Mouse (Mus musculus) thymus, adult 2 months (tissue): ENCODE results near the gene Zbtb1. TPM values are rescaled to one million over a fixed set of nuclear protein-coding genes. Genes with fewer than 3 reads are reported as not detected.
A peak's percentile ranks its signal among the peaks of the same experiment; 100 is the strongest.

Source experiments
- DNase-seq: peaks from one replicate; pipeline ENCODE4 v3.0.0; 2021
- H3K27ac ChIP-seq: fragments of 200-500 bp; 2 replicates; pipeline ENCODE4 v1.5.1; 2012; ENCODE audit warnings: low read length, control low read depth; ENCODE audit not compliant: control insufficient read depth, insufficient read depth
- H3K27me3 ChIP-seq: fragments of 200-500 bp; 2 replicates; pipeline ENCODE4 v1.6.1; 2012; ENCODE audit warnings: mild to moderate bottlenecking, low read length, moderate library complexity, mixed read lengths; ENCODE audit not compliant: control insufficient read depth, insufficient read depth
- H3K36me3 ChIP-seq: fragments of 200-500 bp; 2 replicates; pipeline ENCODE4 v1.6.1; 2012; ENCODE audit warnings: mild to moderate bottlenecking, low read length, moderate library complexity; ENCODE audit not compliant: control insufficient read depth, insufficient read depth
- H3K4me1 ChIP-seq: fragments of 200-500 bp; replicated peaks from 2 replicates; pipeline ENCODE4 v1.6.1; 2012; ENCODE audit warnings: low read length; ENCODE audit not compliant: control insufficient read depth, insufficient read depth
- H3K4me3 ChIP-seq: fragments of 200-500 bp; 2 replicates; pipeline ENCODE4 v1.5.1; 2012; ENCODE audit warnings: mild to moderate bottlenecking, low read length, control low read depth, moderate library complexity; ENCODE audit not compliant: control insufficient read depth, insufficient read depth
- CTCF ChIP-seq: fragments of 200-500 bp; IDR thresholded peaks from 2 replicates; pipeline ENCODE4 v1.5.1; 2012; ENCODE audit warnings: mild to moderate bottlenecking, control low read depth, low read length, moderate library complexity, borderline replicate concordance; ENCODE audit not compliant: control insufficient read depth, poor library complexity, insufficient read depth; ENCODE audit errors: extremely low read depth
- POLR2A ChIP-seq: fragments of 200-500 bp; IDR thresholded peaks from 2 replicates; pipeline ENCODE4 v1.6.1; 2012; ENCODE audit warnings: mild to moderate bottlenecking, low read length, control low read depth, moderate library complexity; ENCODE audit not compliant: control insufficient read depth, poor library complexity, insufficient read depth; ENCODE audit errors: extremely low read depth
- WGBS: fragments of 180-500 bp; shearing (Covaris S2); methylation state at CpG from one replicate; pipeline ENCODE4 v1.1.7; 2018; 5-methylcytosine and 5-hydroxymethylcytosine counted together
- polyA plus RNA-seq: library from polyadenylated mRNA; depleted of rRNA; stranded (reverse); fragments of >200 nt; gene quantifications from 2 replicates; pipeline ENCODE4 v1.2.3, GENCODE M21; 2012

Gene Zbtb1
- polyA plus RNA-seq, 1 experiment: 7.2 TPM

- no peaks in the 10 kb centered on the region for H3K27me3 ChIP-seq
- TF ChIP-seq POLR2A (peak; percentile 50), CTCF (0 out of 2 replicates have a peak, but pooled peaks have one; percentile 49)
- H3K4me3 ChIP-seq: peak overlapping the region; percentile 68
- H3K4me1 ChIP-seq: peaks cover 19% of the 10 kb centered on the region
- peak overlapping the region; percentile 69 for H3K27ac ChIP-seq
- H3K36me3 ChIP-seq: no peaks in the 10 kb centered on the region
- WGBS: under 1% methylated on average over 63 of the region's 63 CpGs
- DNase-seq: peak; percentile 78
These were observed 935 bp downstream of the Zbtb1 start for GRCm38 (mm10) chr12:76370831-76371571.

DNA sequence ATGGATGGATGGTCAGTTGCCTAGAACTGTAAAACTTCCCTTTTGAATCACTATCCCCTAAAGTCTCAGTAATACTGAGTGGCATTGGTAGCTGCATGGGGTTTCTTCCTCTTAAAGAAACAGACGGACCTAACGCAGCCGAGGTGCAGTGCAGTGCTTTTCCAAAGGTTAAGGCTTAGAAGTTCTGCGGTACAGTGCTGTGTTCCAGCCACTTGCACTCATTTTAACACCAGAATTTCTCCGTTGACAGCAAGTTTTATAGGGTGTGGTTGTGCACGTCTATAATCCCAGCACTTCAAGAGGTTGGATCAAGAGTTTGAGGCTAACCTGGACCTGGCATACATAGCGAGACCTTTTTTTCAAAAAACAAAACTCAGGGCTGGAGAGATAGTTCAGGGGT lies 2.0 kb downstream of the Zbtb1 start:
- Histone ChIP-seq H3K4me1 (peaks cover 22% of the 10 kb centered on the region), H3K36me3 (no peaks in the 10 kb centered on the region), H3K27me3 (no peaks in the 10 kb centered on the region), H3K4me3 (peak overlapping the region; percentile 20; the same call in 1 of the 2 replicates), H3K27ac (no peak overlapping the region)
- no peak for TF ChIP-seq CTCF
- no peak for TF ChIP-seq POLR2A
- WGBS: 14% methylated on average over 7 of the region's 7 CpGs
- no peak for DNase-seq

GRCm38 (mm10) chr12:76372881-76373818 lies 3.1 kb downstream of the Zbtb1 start:
- H3K36me3 ChIP-seq: no peaks in the 10 kb centered on the region
- 68% methylated on average over 6 of the region's 7 CpGs for WGBS
- no peak overlapping the region for H3K4me3 ChIP-seq
- H3K27ac ChIP-seq: peak overlapping the region; percentile 25; the same call in 1 of the 2 replicates
- peaks cover 19% of the 10 kb centered on the region for H3K4me1 ChIP-seq
- no peaks in the 10 kb centered on the region for H3K27me3 ChIP-seq
- TF ChIP-seq POLR2A (no peak), CTCF (peak; percentile 69; the same call in 1 of the 2 replicates)
- DNase-seq: peak; percentile 51

DNA sequence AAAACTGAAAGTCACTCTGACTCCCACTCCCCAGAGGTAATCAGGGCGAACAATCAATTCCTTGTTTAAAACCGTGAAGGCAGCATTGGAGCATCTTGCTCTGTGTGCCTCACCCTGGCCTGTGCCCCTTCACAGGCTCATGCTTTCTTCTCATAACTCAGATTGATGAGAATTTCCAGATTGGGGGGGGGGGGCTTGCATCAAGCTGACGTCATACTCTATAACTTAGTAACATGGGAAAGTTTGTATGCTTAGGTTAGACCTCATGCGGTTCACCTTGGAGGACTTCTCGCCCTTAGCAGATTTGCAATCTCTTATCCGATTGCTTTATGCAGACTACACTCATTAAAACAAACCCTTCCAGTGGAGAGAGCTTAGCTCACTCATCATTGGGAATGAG lies 3.9 kb downstream of the Zbtb1 start:
- H3K27me3 ChIP-seq: no peaks in the 10 kb centered on the region
- H3K4me1 ChIP-seq: peaks cover 18% of the 10 kb centered on the region
- H3K27ac ChIP-seq: no peak overlapping the region
- no peak for DNase-seq
- TF ChIP-seq POLR2A: no peak
- TF ChIP-seq CTCF: no peak
- WGBS: 90% methylated on average over 6 of the region's 6 CpGs
- no peaks in the 10 kb centered on the region for H3K36me3 ChIP-seq
- no peak overlapping the region for H3K4me3 ChIP-seq

DNA sequence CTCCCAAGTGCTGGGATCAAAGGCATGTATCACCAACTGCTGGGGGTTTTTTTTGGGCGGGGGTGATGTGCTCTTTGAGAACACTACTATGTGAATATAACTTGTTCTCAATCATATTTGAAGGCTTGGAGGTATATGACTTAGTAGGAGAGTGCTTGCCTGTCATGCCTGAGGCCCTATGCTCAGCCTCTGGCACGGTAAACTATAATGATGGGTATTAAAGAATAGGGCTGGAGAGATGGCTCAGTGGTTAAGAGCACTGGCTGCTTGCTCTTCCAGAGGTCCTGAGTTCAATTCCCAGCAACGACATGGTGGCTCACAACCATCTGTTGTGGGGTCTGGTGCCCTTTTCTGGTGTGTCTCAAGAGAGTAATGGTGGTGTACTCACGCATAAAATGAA lies 4.8 kb downstream of the Zbtb1 start:
- Histone ChIP-seq H3K27me3 (no peaks in the 10 kb centered on the region), H3K4me1 (peaks cover 18% of the 10 kb centered on the region), H3K4me3 (no peak overlapping the region), H3K36me3 (no peaks in the 10 kb centered on the region), H3K27ac (no peak overlapping the region)
- TF ChIP-seq POLR2A (no peak), CTCF (no peak)
- DNase-seq: no peak
- WGBS: 93% methylated on average over 4 of the region's 4 CpGs

GRCm38 (mm10) chr12:76375506-76375905 lies 5.4 kb downstream of the Zbtb1 start:
- H3K27ac ChIP-seq: no peak overlapping the region
- no peak for TF ChIP-seq CTCF
- no peak for TF ChIP-seq POLR2A

More at GRCm38 (mm10) chr12:76375506-76375905, 5.4 kb downstream of the Zbtb1 start:
- Histone ChIP-seq H3K4me3 (no peak overlapping the region), H3K4me1 (peaks cover 18% of the 10 kb centered on the region), H3K27me3 (no peaks in the 10 kb centered on the region), H3K36me3 (no peaks in the 10 kb centered on the region)
- DNase-seq: no peak
- WGBS: 79% methylated on average over 3 of the region's 3 CpGs
